Mouse (Mus musculus) induced T-regulatory cell, adult 2 months (primary cell): Measurements from ENCODE around the gene Mccc1.

Experiments used
- DNase-seq: peaks from one replicate; pipeline ENCODE4 v3.0.0-alpha.2; 2012; ENCODE audit warnings: low read depth

Mccc1 gene

GRCm38 (mm10) chr3:35918229-35918628 lies 82.2 kb downstream of the Mccc1 start:
- no peak for DNase-seq
